Mouse (Mus musculus) splenic B cell, adult 2 months (primary cell): ENCODE measurements around the gene Pld6.
A peak's percentile ranks its signal among the peaks of the same experiment; 100 is the strongest.

ENCODE experiments used
- DNase-seq: peaks from one replicate; pipeline ENCODE4 v3.0.0-alpha.2; 2011; ENCODE audit warnings: low read depth, low spot score
- H3K27me3 ChIP-seq: 2 replicates; pipeline ENCODE4 v1.6.1; 2012; ENCODE audit warnings: mild to moderate bottlenecking, low read length, moderate library complexity, mixed read lengths; ENCODE audit not compliant: control insufficient read depth, poor library complexity, insufficient read depth, severe bottlenecking
- H3K36me3 ChIP-seq: 2 replicates; pipeline ENCODE4 v1.6.1; 2012; ENCODE audit warnings: mild to moderate bottlenecking, low read length, moderate library complexity, mixed read lengths; ENCODE audit not compliant: control insufficient read depth, poor library complexity, insufficient read depth, severe bottlenecking

Pld6 gene

GRCm38 (mm10) chr11:59775435-59776148 is 11.9 kb downstream of the Pld6 start:
- no peak for DNase-seq
- no peaks in the 10 kb centered on the region for H3K27me3 ChIP-seq
- H3K36me3 ChIP-seq: no peaks in the 10 kb centered on the region; the same call in none of the 2 replicates

DNA sequence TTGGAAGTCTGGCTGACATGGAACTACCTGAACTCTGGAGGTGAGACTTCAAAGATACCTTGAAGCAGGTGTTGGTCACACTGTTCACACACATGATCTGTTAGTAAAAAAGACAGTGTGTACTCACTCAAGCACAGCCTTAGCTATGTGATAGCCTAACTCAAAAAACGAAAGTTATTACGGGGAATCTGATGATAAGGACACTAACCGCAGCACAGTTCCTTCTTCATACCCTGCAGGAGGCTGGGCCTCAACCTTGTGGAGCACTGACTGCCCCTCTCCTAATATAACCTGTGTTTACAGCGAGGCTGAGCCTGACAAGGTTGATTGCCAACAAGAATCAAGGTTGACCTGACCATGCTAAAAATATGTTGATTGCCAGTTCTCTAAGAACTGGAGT is 12.9 kb downstream of the Pld6 start:
- H3K36me3 ChIP-seq: no peaks in the 10 kb centered on the region; the same call in none of the 2 replicates
- DNase-seq: no peak
- H3K27me3 ChIP-seq: no peaks in the 10 kb centered on the region

DNA sequence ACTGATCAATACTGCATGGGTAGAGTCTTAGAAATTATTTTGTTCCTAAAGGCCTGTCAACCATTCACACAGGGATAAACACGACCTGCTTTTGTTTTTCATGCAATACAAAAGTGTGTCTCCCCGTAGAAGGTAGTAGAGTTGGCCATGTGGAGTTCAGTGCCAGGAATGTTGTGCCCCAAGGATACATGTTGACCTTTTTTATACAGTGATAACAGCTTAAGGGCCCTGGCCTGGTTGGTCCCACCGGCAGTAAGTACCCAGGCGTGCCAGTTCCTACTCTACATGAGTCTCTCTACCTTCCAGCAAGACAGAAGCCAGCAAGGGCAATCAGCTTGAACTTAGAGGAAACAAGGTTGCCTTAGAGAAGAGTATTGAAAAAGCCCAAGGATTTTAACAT is 14.5 kb downstream of the Pld6 start:
- Histone ChIP-seq H3K27me3 (no peaks in the 10 kb centered on the region), H3K36me3 (no peaks in the 10 kb centered on the region; the same call in none of the 2 replicates)
- no peak for DNase-seq

GRCm38 (mm10) chr11:59772291-59772690 is 15.2 kb downstream of the Pld6 start:
- Histone ChIP-seq H3K27me3 (no peaks in the 10 kb centered on the region), H3K36me3 (no peaks in the 10 kb centered on the region; the same call in none of the 2 replicates)
- DNase-seq: no peak

- Histone ChIP-seq H3K36me3 (peaks cover 2% of the 10 kb centered on the region), H3K27me3 (no peaks in the 10 kb centered on the region)
- DNase-seq: no peak
Measured at GRCm38 (mm10) chr11:59770753-59771152, 16.7 kb downstream of the Pld6 start.

- peaks cover 3% of the 10 kb centered on the region for H3K36me3 ChIP-seq
- DNase-seq: no peak
- no peaks in the 10 kb centered on the region for H3K27me3 ChIP-seq
Measured at GRCm38 (mm10) chr11:59769738-59770137, 17.7 kb downstream of the Pld6 start.

- Histone ChIP-seq H3K27me3 (no peaks in the 10 kb centered on the region), H3K36me3 (peaks cover 5% of the 10 kb centered on the region)
- DNase-seq: no peak
Measured at GRCm38 (mm10) chr11:59769307-59769706, 18.1 kb downstream of the Pld6 start.

DNA sequence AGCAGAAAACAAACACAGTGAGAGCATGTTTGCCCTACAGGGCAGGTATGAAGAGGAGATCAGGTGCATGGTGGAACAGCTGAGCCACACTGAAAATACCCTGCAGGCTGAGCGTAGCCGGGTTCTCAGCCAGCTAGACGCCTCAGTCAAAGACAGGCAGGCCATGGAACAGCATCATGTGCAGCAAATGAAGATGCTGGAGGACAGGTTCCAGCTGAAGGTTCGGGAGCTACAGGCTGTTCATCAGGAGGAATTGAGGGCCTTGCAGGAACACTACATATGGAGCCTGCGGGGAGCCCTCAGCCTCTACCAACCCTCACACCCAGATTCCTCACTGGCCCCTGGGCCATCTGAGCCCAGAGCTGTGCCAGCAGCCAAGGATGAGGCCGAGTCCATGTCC is 26.6 kb downstream of the Pld6 start:
- Histone ChIP-seq H3K36me3 (peaks cover 11% of the 10 kb centered on the region), H3K27me3 (no peaks in the 10 kb centered on the region)
- DNase-seq: no peak

DNA sequence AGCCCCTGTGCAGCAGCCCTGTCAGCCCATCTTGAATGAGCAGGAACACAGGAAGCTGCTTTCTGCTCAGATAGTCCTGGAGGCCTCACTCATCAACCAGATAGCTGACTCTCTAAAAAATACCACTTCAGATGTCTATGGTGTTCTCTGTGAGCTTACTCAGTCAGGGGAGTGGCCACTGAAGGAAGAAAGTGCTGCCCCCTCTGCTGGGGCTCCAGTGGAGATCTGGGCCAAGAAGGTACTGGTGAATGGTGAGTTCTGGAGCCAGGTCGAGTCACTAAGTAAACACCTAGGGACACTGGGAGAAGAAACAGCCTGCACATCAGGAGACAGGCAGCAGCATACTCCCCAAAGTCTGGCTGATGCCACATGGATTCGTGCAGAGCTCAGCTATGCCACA is 27.8 kb downstream of the Pld6 start:
- Histone ChIP-seq H3K36me3 (peaks cover 8% of the 10 kb centered on the region), H3K27me3 (no peaks in the 10 kb centered on the region)
- DNase-seq: no peak

DNA sequence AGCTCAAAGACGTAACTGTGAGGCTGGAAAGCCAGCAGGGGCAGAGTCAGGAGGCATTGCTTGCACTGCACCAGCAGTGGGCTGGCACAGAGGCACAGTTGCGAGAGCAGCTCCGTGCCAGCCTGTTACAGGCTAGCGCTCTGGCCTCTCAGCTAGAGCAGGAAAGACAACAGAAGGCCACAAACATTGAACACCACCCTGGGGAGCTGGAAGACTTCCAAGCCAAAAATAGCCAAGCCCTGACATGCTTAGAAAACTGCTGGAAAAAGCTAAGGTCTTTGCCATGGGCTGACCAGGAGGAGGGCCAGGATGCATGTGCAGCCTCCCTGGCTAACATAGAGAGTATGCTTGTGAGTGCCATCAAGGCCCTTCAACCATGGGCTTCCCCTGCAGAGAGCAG is 28.3 kb downstream of the Pld6 start:
- DNase-seq: no peak
- peaks cover 7% of the 10 kb centered on the region for H3K36me3 ChIP-seq
- no peaks in the 10 kb centered on the region for H3K27me3 ChIP-seq

- no peak for DNase-seq
- no peaks in the 10 kb centered on the region for H3K27me3 ChIP-seq
- peaks cover 7% of the 10 kb centered on the region for H3K36me3 ChIP-seq
Measured at GRCm38 (mm10) chr11:59758191-59758985, 29.1 kb downstream of the Pld6 start.

- H3K27me3 ChIP-seq: no peaks in the 10 kb centered on the region
- no peak for DNase-seq
Measured at GRCm38 (mm10) chr11:59756351-59756750, 31.1 kb downstream of the Pld6 start.

GRCm38 (mm10) chr11:59754504-59754903 is 32.9 kb downstream of the Pld6 start:
- no peak for DNase-seq
- peaks cover 5% of the 10 kb centered on the region for H3K36me3 ChIP-seq
- H3K27me3 ChIP-seq: no peaks in the 10 kb centered on the region

More at GRCm38 (mm10) chr11:59756351-59756750, 31.1 kb downstream of the Pld6 start:
- H3K36me3 ChIP-seq: peaks cover 7% of the 10 kb centered on the region

DNA sequence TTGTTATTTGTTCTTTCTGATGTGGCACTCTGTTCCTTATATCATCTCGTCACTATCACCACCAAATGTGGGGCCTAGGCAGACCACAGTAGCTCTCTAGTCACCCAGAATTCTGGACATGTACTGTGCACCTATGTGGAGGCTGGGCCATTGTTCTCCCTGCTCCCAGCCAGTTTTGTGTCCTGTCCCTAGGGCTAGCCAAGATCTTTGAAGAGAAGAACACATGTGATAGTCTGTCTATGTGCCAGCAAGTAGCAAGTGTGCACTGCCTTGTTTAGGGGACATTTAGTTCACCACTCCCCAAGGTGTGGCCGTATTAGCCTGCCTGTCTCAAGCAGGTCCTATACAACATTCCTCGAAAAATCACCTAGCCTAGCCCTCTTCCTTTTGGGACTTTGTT is 38.4 kb downstream of the Pld6 start:
- DNase-seq: no peak
- peaks cover 1% of the 10 kb centered on the region for H3K36me3 ChIP-seq
- H3K27me3 ChIP-seq: no peaks in the 10 kb centered on the region

DNA sequence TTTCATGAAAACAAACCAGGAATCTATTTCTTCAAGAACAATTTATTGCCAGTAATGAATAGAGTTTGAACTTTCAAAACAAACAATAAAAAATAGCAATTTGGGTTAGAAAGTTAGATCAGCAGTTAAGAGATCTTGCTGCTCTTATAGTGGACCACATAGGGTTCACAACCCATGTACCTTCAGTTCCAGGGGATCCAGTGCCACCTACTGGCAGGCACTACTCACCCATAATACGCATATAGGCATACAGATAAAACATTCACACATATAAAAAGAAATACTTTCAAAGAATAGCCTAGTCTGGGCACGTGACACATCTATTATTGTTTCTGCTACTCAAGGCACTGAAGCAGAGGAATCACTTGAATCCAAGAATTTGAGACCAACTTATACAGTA is 40.8 kb downstream of the Pld6 start:
- peak; percentile 74 for DNase-seq
- Histone ChIP-seq H3K36me3 (peaks cover 1% of the 10 kb centered on the region; the same call in 1 of the 2 replicates), H3K27me3 (no peaks in the 10 kb centered on the region)
